Mouse (Mus musculus): ENCODE measurements around the gene Bend3. TPM values are rescaled to one million over a fixed set of nuclear protein-coding genes. Genes with fewer than 3 reads are reported as not detected.
A peak's percentile ranks its signal among the peaks of the same experiment; 100 is the strongest.
"Not testable (repeated sequence)": the region's sequence is repeated elsewhere in the genome, so short reads cannot be mapped to it uniquely, and the experiment has no call there.

Bend3 gene
- total RNA-seq, 2 experiments from 2014 or later, result 4.5 to 4.9 TPM

DNA sequence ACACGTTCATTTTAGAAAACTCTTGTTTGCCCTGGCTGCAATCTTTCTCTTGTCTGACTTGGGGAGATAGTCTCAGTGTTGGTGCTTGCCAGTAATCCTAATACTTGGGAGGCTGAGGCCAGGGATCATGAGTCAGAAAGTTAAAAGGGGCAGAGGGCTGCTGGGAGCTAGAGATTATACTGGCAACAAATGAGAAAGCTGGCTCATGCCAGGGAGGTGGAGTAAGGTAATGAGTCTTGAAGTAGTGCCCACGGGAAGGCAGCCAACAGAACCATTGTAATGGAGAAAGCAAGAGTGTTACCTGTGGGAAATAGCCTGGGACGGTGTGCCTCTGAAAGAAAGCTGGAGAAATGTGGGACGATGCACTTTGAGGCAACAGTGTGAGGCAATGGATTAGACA is 39.2 kb downstream of the Bend3 start:
- DNase-seq (ENCODE audit: low spot score in 2 of 2), result no peak

DNA sequence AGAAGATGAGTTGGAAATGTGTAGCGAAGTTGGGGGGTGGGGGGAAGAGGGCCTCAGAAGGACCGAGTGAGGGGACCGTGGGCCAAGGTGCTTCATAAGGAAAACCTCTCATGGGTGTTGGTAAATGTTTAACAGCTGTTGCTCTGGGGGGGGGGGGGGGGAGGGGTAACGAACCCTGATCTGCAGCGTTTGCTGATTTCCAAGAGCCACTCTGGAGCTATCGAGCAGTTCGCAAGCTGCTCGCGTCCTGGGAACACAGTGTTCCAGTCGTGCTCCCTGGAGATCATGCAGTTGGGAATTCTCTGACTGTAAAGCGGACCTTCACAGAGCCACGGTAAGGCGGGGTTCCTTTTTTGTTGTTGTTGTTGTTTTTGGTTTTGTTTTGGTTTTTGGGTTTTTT is 39.7 kb downstream of the Bend3 start:
- intact Hi-C loops (cut with DNase I), result no loop called here

More for the DNA sequence above, 39.2 kb downstream of the Bend3 start:
- intact Hi-C loops (cut with DNase I), result no loop called here

DNA sequence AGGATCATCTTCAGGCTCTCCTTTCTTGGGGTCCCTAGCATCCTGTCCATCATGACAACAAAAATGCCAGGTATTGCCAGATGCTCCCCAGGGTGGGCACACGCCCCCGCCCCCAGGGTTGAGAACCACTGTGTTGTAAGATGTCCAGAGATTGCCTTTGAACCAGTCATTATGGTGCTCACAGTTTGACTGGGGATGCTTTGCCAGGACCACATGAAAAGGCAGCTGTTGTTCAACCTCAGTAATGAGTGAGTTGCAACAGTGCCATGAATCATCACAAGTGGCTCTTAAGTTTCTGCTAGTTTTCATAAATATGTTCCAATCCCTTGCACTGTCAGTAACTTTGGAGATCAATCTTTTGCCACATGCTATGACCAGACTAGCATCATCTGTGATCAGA is 41.3 kb downstream of the Bend3 start:
- DNase-seq (ENCODE audit: low spot score in 2 of 2), result no peak
- intact Hi-C loops (cut with DNase I), result no loop called here

More for the DNA sequence above, 39.7 kb downstream of the Bend3 start:
- DNase-seq (ENCODE audit: low spot score in 2 of 2), result no peak

DNA sequence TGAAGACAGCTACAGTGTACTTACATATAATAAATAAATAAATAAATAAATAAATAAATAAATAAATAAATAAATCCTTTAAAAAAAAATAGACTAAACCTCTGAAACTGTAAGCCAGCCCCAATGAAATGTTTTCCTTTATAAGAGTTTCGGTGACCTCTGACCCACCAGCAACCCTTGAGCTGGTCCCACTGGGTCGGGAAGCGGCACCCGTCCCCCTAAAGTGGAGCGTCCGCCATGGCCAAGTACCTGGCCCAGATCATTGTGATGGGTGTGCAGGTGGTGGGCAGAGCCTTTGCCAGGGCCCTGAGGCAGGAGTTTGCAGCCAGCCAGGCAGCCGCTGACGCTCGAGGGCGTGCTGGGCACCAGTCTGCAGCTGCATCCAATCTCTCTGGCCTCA is 45.3 kb downstream of the Bend3 start, which contains the start of gene Gm9803:
TSS of gene Gm9803 (plus strand) at position 154 of the 400 bp plus-strand sequence.
- DNase-seq (ENCODE audit: low spot score in 2 of 2); intact Hi-C loops (cut with DNase I): not testable (repeated sequence)

DNA sequence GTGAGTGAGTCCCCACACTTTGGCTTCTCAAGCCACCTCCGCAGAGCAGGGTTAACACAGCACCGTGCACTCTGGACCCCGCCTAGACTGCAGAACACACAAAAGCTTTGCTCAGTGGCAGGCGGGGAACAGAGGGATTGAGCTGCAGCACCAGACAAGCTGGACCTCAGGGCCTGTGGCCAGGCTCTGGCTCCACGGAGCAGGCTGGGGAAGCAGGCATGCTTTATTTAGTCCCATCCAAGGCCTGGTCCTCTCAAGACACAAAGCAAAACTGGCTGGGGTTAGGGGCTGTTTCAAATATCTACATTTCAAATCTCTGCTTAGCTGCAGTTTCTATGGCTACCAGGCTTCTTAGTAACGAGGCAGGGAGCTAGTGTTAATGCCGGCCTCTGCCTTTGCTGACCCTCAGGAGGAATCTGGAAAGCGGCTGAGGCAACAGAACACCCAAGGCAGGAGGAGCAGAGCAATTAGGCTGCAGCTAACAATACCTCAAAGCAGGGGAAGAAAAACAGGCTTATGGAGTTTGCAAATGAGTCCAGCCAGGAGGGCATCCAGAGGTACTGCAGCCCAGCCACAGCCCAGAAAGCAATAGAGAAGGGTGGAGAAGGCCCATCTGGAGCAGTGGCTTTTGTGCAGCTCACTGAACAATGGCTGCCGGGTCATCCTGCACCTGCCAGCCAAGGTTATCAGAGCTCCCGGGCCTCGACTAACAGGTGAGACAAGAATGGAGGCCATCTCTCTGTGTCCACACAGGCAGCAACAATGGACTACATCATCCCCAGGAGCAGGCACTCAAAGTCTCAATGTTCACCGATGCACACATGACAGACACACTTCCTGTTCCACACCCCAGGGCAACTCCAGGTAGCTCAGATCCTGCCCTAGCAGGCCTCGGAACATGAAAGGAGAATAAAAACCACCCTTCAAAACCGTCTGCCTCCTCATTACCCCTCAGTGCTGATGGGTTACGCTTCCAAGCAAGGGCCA is 48.9 kb downstream of the Bend3 start:
- peak in 1 of 2 experiments; percentile 26 for DNase-seq (ENCODE audit: low spot score in 2 of 2)
- intact Hi-C loops (cut with DNase I), result no loop called here

DNA sequence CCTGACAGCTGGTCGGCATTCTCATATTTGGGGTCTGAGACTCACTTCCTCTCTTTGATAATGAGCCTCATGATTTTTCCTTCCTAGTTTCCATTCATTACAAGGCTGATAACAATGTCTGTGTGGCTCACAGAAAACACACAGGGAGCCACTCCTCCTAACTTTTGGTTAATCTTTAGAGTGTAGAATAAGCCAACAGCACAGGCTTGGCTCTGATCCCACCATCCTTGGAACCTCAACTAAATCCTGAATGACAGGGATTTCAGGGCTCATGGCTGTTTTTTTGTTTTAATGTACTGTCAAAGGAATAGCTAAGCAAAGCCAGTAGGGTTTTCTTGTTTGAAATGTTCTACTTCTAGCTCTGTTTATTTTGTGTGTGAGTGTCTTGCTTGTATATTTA is 55.8 kb downstream of the Bend3 start:
- intact Hi-C loops (cut with DNase I), result no loop called here
- DNase-seq (ENCODE audit: low spot score in 2 of 2), result no peak

DNA sequence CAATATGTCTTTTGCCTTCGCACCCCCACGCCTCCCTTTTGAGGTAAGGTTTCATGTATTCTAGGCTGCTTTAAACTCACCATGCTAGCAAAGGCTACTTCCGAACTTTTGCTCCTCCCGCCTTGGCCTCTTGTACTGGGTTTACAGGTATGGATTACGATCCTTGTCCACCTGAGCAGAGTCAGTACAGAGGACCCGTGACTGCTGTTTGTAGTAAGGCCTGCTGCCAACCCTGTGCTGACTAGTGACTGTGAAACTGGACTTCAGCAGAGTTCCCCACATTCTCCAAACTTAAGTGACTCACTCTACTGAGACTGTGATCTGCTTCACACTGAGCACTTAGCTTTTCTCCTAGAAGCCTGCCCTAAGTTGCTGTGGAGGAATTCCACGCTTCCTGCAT is 59.0 kb downstream of the Bend3 start:
- intact Hi-C loops (cut with DNase I), result no loop called here
- no peak for DNase-seq (ENCODE audit: low spot score in 2 of 2)

DNA sequence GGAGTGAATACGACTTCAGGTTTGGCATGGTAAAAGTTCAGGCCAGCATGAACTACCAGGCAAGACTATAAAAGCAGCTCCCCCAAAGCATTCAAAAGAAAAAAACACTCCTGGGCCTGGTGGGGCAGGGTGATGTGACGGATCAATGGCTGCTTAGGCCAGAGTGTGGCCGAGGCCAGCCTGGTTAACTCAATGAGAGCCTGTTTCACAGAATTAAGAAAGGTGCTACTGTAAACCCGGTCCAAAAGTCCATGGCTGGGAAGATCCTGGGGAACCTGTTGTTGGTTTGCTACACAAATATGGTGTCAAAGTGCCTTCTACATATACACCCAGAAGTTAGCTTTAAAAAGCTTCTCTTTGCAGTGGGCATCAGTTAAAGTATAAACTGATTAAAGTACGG is 60.2 kb downstream of the Bend3 start:
- DNase-seq (ENCODE audit: low spot score in 2 of 2), result no peak
- intact Hi-C loops (cut with DNase I), result no loop called here

DNA sequence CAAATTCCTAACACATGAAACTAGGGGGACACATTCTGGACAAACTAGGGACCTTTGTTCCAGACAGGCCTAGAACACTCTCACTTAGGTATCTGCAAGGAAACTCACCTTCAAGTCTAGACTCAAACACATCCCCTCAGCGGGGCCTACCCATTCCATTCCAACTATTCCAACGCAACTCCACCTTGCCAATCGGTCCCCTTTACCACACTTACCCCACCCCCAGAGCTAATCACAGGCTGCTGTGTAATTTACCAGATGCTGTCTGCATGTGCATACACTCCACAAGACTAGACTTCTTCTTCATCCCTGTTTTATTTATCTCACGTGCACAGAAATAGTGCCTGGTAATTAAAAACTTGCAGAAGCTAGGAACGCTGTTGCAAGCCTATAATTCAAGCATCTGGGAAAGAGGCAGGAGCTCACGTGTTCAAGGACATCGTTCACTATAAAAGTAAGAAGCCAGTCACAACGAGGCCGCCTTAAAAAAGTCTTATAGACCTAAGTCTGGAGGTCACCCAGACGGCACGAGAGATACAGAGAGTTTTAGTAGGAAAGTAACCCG is 61.2 kb downstream of the Bend3 start:
- DNase-seq (ENCODE audit: low spot score in 2 of 2), result no peak
- intact Hi-C loops (cut with DNase I), result loop anchor here (2.0 kb wide), 1 partner anchor 59 kb away; no protein-coding TSS in a partner anchor

DNA sequence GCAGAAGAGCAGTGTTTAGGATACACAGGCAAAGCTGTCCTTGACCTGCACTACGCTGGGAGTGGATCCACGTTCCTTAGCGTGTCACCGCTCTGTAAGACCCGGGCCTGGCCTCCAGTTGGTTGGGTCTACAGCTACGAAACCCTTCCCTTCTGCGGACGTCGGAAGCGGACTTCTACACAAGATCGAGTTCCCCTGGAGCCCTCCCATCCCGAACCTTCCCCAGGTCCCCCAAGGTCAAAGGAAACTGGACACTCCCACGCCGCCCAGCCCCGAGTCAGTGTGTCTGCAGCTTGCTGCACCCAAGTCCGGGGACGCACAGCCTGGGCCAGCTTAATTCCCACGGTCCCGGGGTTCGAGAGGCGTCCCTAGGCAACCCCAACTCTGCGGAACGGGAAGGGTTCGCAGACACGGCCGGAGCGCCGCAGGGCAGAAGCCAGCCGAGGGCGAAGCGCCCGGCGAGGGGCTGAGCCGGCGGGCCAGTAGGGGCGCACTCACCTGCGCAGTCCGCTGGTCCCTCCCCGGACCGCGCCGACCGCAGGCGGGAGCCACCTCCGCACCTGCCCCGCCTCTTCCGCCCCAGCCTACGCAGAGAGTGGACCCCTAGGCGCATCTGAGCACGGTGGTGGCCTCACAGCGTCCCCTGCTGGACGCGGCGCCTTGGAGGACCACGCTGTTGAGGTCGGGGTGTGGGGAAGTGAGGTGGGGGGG is 62.0 kb downstream of the Bend3 start, which contains the start of gene 1700021F05Rik:
TSS of gene 1700021F05Rik (minus strand) at position 553 of the 711 bp plus-strand sequence.
- intact Hi-C loops (cut with DNase I), result loop anchor here (2.0 kb wide), 1 partner anchor 60 kb away; no protein-coding TSS in a partner anchor
- DNase-seq (ENCODE audit: low spot score in 2 of 2), result peak; percentile 95

DNA sequence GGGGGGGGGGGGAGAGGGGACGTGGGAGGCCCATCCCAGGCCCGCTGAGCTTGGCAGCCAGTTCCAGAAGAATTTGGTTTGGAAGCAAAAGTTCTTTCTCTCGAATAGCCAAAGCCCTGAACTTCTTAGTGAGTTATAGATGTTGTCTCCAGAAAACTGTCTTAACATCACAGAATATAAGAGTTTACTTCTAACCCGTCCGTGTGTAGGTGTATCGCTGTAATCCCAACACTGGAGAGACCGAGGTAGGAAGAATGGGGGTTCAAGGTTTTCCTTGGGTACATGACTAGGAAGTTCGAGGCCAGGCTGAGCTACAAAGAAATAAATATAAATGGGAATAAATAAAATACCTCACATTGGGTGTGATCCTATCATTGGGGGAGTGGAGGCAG is 62.5 kb downstream of the Bend3 start:
- intact Hi-C loops (cut with DNase I), result loop anchor here (2.0 kb wide), 1 partner anchor 60 kb away; no protein-coding TSS in a partner anchor
- no peak for DNase-seq (ENCODE audit: low spot score in 2 of 2)

DNA sequence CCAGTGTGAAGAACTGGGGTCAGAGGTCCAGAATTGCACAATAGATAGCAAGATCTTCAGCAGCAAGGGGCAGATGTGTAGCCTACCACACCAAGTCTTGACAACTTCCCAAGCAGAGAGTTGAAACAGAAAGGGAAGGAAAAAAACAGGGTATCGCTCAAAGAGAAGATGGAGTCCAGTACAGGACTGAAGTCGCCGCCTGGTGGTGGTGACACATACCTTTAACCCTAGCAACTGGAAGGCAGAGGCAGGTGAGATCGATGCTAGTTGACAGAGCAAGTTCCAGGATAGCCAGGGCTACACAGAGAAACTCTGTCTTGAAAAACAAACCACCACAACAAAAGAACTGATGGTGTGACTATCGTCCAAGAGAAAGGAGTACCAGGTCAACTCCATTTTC is 70.8 kb downstream of the Bend3 start:
- intact Hi-C loops (cut with DNase I), result no loop called here
- no peak for DNase-seq (ENCODE audit: low spot score in 2 of 2)

DNA sequence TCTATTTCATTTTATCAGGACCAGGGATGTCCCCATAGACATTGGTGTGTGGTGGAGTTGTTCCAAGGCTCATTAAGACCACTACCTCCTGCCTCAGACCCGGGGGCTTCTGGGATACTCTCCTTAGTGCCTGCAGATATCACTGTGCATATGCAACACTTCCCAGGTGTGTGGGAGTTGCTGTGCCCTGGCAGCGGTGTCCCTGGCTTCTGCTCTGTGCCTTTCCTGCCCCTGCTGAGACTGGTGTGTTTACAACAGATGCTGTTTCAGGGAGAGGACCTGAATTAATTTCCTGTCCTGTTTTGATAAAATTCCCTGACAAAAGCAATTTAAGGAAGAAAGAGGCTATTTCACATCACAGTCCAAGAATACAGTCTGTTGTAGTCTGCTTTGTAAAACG is 72.3 kb downstream of the Bend3 start:
- no peak for DNase-seq (ENCODE audit: low spot score in 2 of 2)
- intact Hi-C loops (cut with DNase I), result no loop called here

DNA sequence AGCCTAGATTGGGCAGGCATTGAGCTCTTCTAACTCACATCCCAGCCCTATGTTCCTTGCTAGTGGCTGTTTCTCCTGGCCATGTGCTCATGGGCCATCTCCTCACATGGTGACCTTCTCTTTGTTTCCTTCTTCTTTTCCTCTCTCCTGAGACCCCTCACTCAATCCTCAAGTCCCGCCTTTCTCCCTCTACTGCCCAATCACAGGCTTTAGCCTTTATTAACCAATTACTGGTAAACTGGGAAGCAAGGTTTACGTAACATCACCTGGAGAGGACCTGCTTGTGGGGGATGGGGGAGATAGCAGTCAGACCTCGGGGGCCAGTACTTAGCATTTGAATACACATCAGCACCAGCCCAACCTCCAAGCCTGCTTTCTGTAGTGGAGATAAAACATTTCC is 72.8 kb downstream of the Bend3 start:
- DNase-seq (ENCODE audit: low spot score in 2 of 2), result no peak
- intact Hi-C loops (cut with DNase I), result no loop called here

DNA sequence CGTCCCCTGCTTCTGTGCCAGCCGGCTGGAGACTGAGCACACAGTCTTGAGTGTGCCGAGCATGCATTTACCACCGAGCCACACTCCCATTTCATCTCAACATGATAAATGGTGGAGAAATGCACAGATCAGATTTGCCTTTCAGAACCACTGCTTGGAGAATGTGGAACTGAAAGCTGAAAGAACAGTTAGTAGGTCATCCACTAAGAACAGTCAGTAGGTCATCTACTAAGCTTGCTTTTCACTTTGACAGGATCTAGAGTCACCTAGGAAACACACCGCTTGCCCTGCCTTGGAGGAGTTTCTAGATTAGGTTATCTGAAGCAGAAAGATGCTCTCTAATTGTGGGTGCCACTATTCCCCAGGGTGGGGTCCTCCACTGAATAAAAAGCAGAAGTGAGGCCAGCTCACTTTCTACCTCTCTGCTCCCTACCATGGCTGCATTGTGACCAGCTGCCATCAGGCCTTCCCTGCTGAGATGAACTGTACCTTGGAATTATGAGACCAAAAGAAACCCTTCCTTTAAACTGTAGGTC is 79.1 kb downstream of the Bend3 start:
- no peak for DNase-seq (ENCODE audit: low spot score in 2 of 2)
- intact Hi-C loops (cut with DNase I), result no loop called here

DNA sequence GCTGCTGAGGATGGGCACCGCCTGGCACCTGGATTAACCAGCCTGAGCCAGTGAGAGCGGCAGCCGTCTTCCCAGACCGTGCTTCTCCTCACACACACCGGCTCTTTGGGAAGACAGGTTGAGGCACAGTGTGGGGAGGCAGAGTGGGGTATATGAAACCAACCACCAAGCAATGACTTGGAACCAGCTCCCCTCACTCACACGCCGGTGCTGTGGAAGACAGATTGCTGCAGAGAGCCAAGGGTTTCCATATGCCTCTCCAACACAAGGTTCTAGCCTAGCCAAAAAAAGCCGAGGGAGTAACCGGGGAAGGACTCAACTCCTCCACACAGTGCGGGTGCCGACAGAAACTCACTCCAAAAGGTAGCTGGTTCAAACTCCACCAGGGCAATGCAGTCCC is 80.7 kb downstream of the Bend3 start:
- DNase-seq (ENCODE audit: low spot score in 2 of 2), result no peak
- intact Hi-C loops (cut with DNase I), result no loop called here

DNA sequence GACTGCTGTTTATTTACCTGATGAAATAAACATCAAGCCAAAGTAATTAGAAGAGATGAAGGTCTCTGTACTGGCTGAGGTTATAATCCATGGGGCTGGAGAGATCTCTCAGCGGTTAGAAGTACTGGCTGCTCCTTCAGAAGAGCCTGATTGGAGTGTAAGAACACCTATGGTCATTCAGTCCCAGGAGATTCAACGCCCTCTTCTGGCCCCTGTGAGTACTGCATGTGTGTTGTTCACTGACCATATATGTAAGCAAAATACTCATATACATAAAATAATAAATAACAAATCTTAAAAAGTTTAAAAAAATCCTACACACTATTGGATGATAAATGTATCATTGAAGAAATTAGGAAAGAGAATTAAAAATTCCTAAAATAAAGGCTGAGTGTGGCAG is 82.1 kb downstream of the Bend3 start:
- intact Hi-C loops (cut with DNase I), result no loop called here

DNA sequence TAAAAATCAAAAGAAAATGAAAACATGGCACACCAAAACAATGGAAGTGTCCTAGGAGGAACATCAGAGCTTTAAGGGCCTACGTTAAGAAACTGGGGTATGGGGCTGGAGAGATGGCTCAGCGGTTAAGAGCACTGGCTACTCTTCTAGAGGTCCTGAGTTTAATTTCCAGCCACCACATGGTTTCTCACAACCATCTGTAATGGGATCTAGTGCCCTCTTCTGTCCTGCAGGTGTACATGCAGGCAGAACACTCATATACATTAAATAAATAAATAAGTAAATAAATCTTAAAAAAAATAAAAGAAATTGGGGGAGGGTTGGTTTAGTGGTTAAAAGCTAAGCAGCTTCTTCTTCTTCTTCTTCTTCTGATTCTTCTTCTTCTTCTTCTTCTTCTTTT is 82.7 kb downstream of the Bend3 start:
- DNase-seq (ENCODE audit: low spot score in 2 of 2), result no peak
- intact Hi-C loops (cut with DNase I), result no loop called here

More for the DNA sequence above, 82.1 kb downstream of the Bend3 start:
- no peak for DNase-seq (ENCODE audit: low spot score in 2 of 2)

All from left cerebral cortex, postnatal 14 days (tissue).